Mouse (Mus musculus) cerebellum, postnatal 10 days (tissue): ENCODE results near the gene Olfr11.

Source experiments
- DNase-seq, 2 experiments: peaks; one replicate each; pipeline ENCODE4 v3.0.0; 2021; ENCODE audit warnings: mixed read lengths in 2 of 2

Olfr11 gene

GRCm38 (mm10) chr13:21642418-21642817, at the start of gene Olfr11:
Olfr11 (minus strand) TSS chr13:21642518.
- DNase-seq: no peak

GRCm38 (mm10) chr13:21677305-21677704, 35.0 kb upstream of the Olfr11 start, which contains the start of gene Olfr1360:
Olfr1360 (minus strand) TSS chr13:21677405.
- DNase-seq: no peak

GRCm38 (mm10) chr13:21663286-21663685, 21.0 kb upstream of the Olfr11 start, which contains the start of gene Olfr1361:
Olfr1361 (minus strand) TSS chr13:21663386.
- DNase-seq: no peak

GRCm38 (mm10) chr13:21613922-21614321, 28.4 kb downstream of the Olfr11 start, which contains the start of gene Olfr1362:
Olfr1362 (minus strand) TSS chr13:21614022.
- no peak for DNase-seq

GRCm38 (mm10) chr13:21591618-21592017, 50.7 kb downstream of the Olfr11 start:
- DNase-seq: no peak
